Mouse (Mus musculus) ES-E14 (cell line): ENCODE measurements around the gene Robo2. TPM values are rescaled to one million over a fixed set of nuclear protein-coding genes. Genes with fewer than 3 reads are reported as not detected.
"Not testable (repeated sequence)": the region's sequence is repeated elsewhere in the genome, so short reads cannot be mapped to it uniquely, and the experiment has no call there.

ENCODE experiments used
- DNase-seq: peaks from one replicate; pipeline ENCODE4 v3.0.0-alpha.2; 2013; ENCODE audit warnings: low read depth, low spot score
- H3K27ac ChIP-seq: 2 replicates; pipeline ENCODE4 v1.5.1; 2012; ENCODE audit warnings: low read depth, mild to moderate bottlenecking, low read length, moderate library complexity, mixed read lengths; ENCODE audit not compliant: poor library complexity, insufficient read depth, severe bottlenecking
- H3K36me3 ChIP-seq: 2 replicates; pipeline ENCODE4 v1.6.1; 2012; ENCODE audit warnings: mild to moderate bottlenecking, low read length, moderate library complexity, mixed read lengths; ENCODE audit not compliant: control insufficient read depth, poor library complexity, insufficient read depth, severe bottlenecking
- H3K4me1 ChIP-seq, 2 experiments: fragments of 150-350 bp in 1 of 2; sonication (generic) in 1 of 2; 2 replicates each; pipeline ENCODE4 v1.6.1; 2012; ENCODE audit warnings: low read length in 2 of 2, mild to moderate bottlenecking in 1 of 2, mixed read lengths in 1 of 2; ENCODE audit not compliant: control insufficient read depth in 2 of 2, insufficient read depth in 2 of 2, poor library complexity in 1 of 2
- H3K4me3 ChIP-seq, 2 experiments: fragments of 150-350 bp in 1 of 2; sonication (generic) in 1 of 2; 2 replicates each; pipeline ENCODE4 v1.5.1; 2012; ENCODE audit warnings: low read length in 2 of 2, low read depth in 1 of 2, mild to moderate bottlenecking in 1 of 2, mixed read lengths in 1 of 2; ENCODE audit not compliant: insufficient read depth in 1 of 2, poor library complexity in 1 of 2, severe bottlenecking in 1 of 2
- H3K9ac ChIP-seq: 2 replicates; pipeline ENCODE4 v1.6.1; 2012; ENCODE audit warnings: low read depth, mild to moderate bottlenecking, low read length, mixed read lengths; ENCODE audit not compliant: poor library complexity, insufficient read depth, severe bottlenecking
- H3K9me3 ChIP-seq: fragments of 150-350 bp; sonication (generic); 2 replicates; pipeline ENCODE4 v1.6.1; 2012; ENCODE audit warnings: low read depth, mild to moderate bottlenecking, low read length; ENCODE audit not compliant: control insufficient read depth, insufficient read depth
- CHD2 ChIP-seq: IDR thresholded peaks from 2 replicates; pipeline ENCODE4 v1.6.1; 2014; ENCODE audit warnings: mild to moderate bottlenecking, low read depth, low read length, inconsistent platforms
- HCFC1 ChIP-seq: IDR thresholded peaks from 2 replicates; pipeline ENCODE4 v1.6.1; 2012; ENCODE audit warnings: low read length, inconsistent platforms, borderline replicate concordance; ENCODE audit not compliant: insufficient read depth
- MAFK ChIP-seq: IDR thresholded peaks from 2 replicates; pipeline ENCODE4 v1.6.1; 2014; ENCODE audit warnings: mild to moderate bottlenecking, low read depth, low read length, inconsistent platforms; ENCODE audit not compliant: insufficient read depth
- ZC3H11A ChIP-seq: IDR thresholded peaks from 2 replicates; pipeline ENCODE4 v1.6.1; 2012; ENCODE audit warnings: low read depth, mild to moderate bottlenecking, inconsistent platforms, low read length, borderline replicate concordance
- ZNF384 ChIP-seq: IDR thresholded peaks from 2 replicates; pipeline ENCODE4 v1.6.1; 2012; ENCODE audit warnings: low read depth, low read length, inconsistent platforms
- in situ Hi-C, 2 experiments: fragments of 600-800 bp; cut with MboI; formaldehyde crosslinking; loops; one replicate each; pipeline ENCODE4 v1.15.1; 2025; ENCODE audit warnings: low sequenced_read_pairs in 2 of 2, inconsistent platforms in 1 of 2; ENCODE audit not compliant: unreplicated experiment in 2 of 2
- total RNA-seq: library from RNA; depleted of rRNA; stranded (reverse); fragments of 300-350 nt; gene quantifications from 2 replicates; pipeline ENCODE4 v1.2.3, GENCODE M21; 2012

The Robo2 gene
- total RNA-seq, 1 experiment, result 5.5 TPM

GRCm38 (mm10) chr16:74132833-74133232 lies 278.8 kb downstream of the Robo2 start:
- no peak overlapping the region for H3K27ac ChIP-seq
- TF ChIP-seq MAFK, result no peak
- TF ChIP-seq HCFC1, result no peak
- TF ChIP-seq CHD2, result no peak
- no peak for TF ChIP-seq ZC3H11A
- TF ChIP-seq ZNF384, result no peak
- H3K9me3 ChIP-seq, result no peaks in the 10 kb centered on the region
- H3K4me1 ChIP-seq, result peaks cover 0 to 2% of the 10 kb centered on the region in 2 experiments; a peak in 1 of 4 replicates
- no peak overlapping the region for H3K9ac ChIP-seq
- in situ Hi-C loops, result no loop called here
- no peak overlapping the region for H3K4me3 ChIP-seq
- no peaks in the 10 kb centered on the region for H3K36me3 ChIP-seq
- no peak for DNase-seq

DNA sequence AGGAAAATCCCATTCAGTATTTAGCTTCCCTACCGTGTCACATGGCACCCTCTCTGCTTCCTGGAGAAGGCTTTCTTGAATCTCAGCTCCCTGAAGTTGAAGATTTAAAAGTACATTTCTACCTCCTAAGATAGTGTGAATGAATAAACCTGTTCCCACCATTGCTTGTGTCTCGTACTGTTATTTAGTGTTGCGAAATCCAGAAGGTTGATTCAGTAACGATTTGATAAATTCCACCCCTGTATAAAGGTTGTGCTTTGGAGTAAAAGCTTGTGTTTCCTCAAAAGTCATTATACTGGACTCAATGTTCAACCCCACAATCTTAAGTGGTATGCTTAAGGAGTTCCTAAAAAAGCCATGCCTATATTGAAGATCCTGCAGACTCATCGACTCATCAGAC lies 280.3 kb downstream of the Robo2 start:
- H3K9ac ChIP-seq, result no peak overlapping the region
- no peaks in the 10 kb centered on the region for H3K36me3 ChIP-seq
- no peak overlapping the region for H3K4me3 ChIP-seq
- in situ Hi-C loops, result no loop called here
- peaks cover 0 to 2% of the 10 kb centered on the region in 2 experiments; a peak in 1 of 4 replicates for H3K4me1 ChIP-seq
- TF ChIP-seq ZC3H11A (no peak), HCFC1 (no peak), CHD2 (no peak), ZNF384 (no peak), MAFK (no peak)
- no peak overlapping the region for H3K27ac ChIP-seq
- DNase-seq, result no peak
- H3K9me3 ChIP-seq, result no peaks in the 10 kb centered on the region

- no peaks in the 10 kb centered on the region; a peak in 1 of 4 replicates for H3K4me1 ChIP-seq
These were observed 283.1 kb downstream of the Robo2 start for GRCm38 (mm10) chr16:74128443-74128983.

GRCm38 (mm10) chr16:74113155-74113554 lies 298.5 kb downstream of the Robo2 start:
- no peaks in the 10 kb centered on the region for H3K9me3 ChIP-seq
- H3K27ac ChIP-seq, result no peak overlapping the region
- no peak overlapping the region for H3K4me3 ChIP-seq
- no peaks in the 10 kb centered on the region for H3K36me3 ChIP-seq
- H3K9ac ChIP-seq, result no peak overlapping the region
- no peak for DNase-seq
- no peaks in the 10 kb centered on the region for H3K4me1 ChIP-seq
- in situ Hi-C loops, result no loop called here
- TF ChIP-seq HCFC1 (no peak), CHD2 (no peak), MAFK (no peak), ZNF384 (no peak), ZC3H11A (no peak)

More at GRCm38 (mm10) chr16:74128443-74128983, 283.1 kb downstream of the Robo2 start:
- Histone ChIP-seq H3K36me3 (no peaks in the 10 kb centered on the region), H3K9ac (no peak overlapping the region), H3K4me3 (no peak overlapping the region), H3K9me3 (no peaks in the 10 kb centered on the region), H3K27ac (no peak overlapping the region)
- in situ Hi-C loops, result no loop called here
- no peak for DNase-seq
- TF ChIP-seq ZNF384 (no peak), MAFK (no peak), HCFC1 (no peak), ZC3H11A (no peak), CHD2 (no peak)

- Histone ChIP-seq H3K27ac (no peak overlapping the region), H3K36me3 (no peaks in the 10 kb centered on the region), H3K9ac (no peak overlapping the region), H3K4me1 (no peaks in the 10 kb centered on the region), H3K9me3 (no peaks in the 10 kb centered on the region), H3K4me3 (no peak overlapping the region)
- DNase-seq, result no peak
- TF ChIP-seq ZNF384 (no peak), MAFK (no peak), CHD2 (no peak), ZC3H11A (no peak), HCFC1 (no peak)
- in situ Hi-C loops, result no loop called here
These were observed 300.5 kb downstream of the Robo2 start for GRCm38 (mm10) chr16:74111101-74111500.

- H3K27ac ChIP-seq, in situ Hi-C loops: not testable (repeated sequence)
These were observed 307.2 kb downstream of the Robo2 start for GRCm38 (mm10) chr16:74104449-74104848.

More at GRCm38 (mm10) chr16:74104449-74104848, 307.2 kb downstream of the Robo2 start:
- H3K9me3 ChIP-seq, DNase-seq, H3K36me3 ChIP-seq, H3K9ac ChIP-seq, H3K4me1 ChIP-seq, H3K4me3 ChIP-seq: not testable (repeated sequence)
